Mouse (Mus musculus): ENCODE data around the gene Thsd7b. TPM values are rescaled to one million over a fixed set of nuclear protein-coding genes. Genes with fewer than 3 reads are reported as not detected.

Thsd7b gene
- polyA plus RNA-seq, 1 experiment from 2014 or later = 1.3 TPM

GRCm38 (mm10) chr1:129579955-129580354 is 306.9 kb downstream of the Thsd7b start:
- 66% methylated on average over 4 of the region's 4 CpGs for WGBS
- H3K9me3 ChIP-seq = no peaks in the 10 kb centered on the region
- no peaks in the 10 kb centered on the region for H3K27me3 ChIP-seq
- no peak overlapping the region for H3K27ac ChIP-seq
- H3K4me1 ChIP-seq (replicated peaks) = no peaks in the 10 kb centered on the region
- no peak overlapping the region for H3K4me3 ChIP-seq (replicated peaks)
- H3K4me2 ChIP-seq = no peak overlapping the region
- ATAC-seq (ENCODE audit: insufficient number of reproducible peaks, insufficient read depth, low FRiP score, low TSS enrichment, low read depth) = 0 out of 2 replicates have a peak, but pooled peaks have one; percentile 20
- no peaks in the 10 kb centered on the region for H3K36me3 ChIP-seq
- no peak overlapping the region for H3K9ac ChIP-seq (replicated peaks)

GRCm38 (mm10) chr1:129586635-129587034 is 313.5 kb downstream of the Thsd7b start:
- WGBS = 32% methylated on average over 6 of the region's 6 CpGs
- Histone ChIP-seq H3K36me3 (no peaks in the 10 kb centered on the region), H3K27me3 (no peaks in the 10 kb centered on the region), H3K4me1 (replicated peaks) (no peaks in the 10 kb centered on the region), H3K9ac (replicated peaks) (no peak overlapping the region), H3K4me2 (no peak overlapping the region), H3K9me3 (no peaks in the 10 kb centered on the region), H3K4me3 (replicated peaks) (no peak overlapping the region), H3K27ac (no peak overlapping the region)
- no peak for ATAC-seq (ENCODE audit: insufficient number of reproducible peaks, insufficient read depth, low FRiP score, low TSS enrichment, low read depth)

GRCm38 (mm10) chr1:129589366-129590002 is 316.4 kb downstream of the Thsd7b start:
- H3K4me1 ChIP-seq (replicated peaks) = no peaks in the 10 kb centered on the region
- no peak overlapping the region for H3K27ac ChIP-seq
- H3K36me3 ChIP-seq = no peaks in the 10 kb centered on the region
- 76% methylated on average over 3 of the region's 3 CpGs for WGBS
- H3K4me3 ChIP-seq (replicated peaks) = no peak overlapping the region
- H3K9ac ChIP-seq (replicated peaks) = no peak overlapping the region
- no peak for ATAC-seq (ENCODE audit: insufficient number of reproducible peaks, insufficient read depth, low FRiP score, low TSS enrichment, low read depth)
- no peaks in the 10 kb centered on the region for H3K27me3 ChIP-seq
- no peak overlapping the region for H3K4me2 ChIP-seq
- H3K9me3 ChIP-seq = no peaks in the 10 kb centered on the region

GRCm38 (mm10) chr1:129595447-129595846 is 322.3 kb downstream of the Thsd7b start:
- H3K4me3 ChIP-seq (replicated peaks) = no peak overlapping the region
- H3K36me3 ChIP-seq = no peaks in the 10 kb centered on the region
- H3K4me2 ChIP-seq = no peak overlapping the region
- no peaks in the 10 kb centered on the region for H3K27me3 ChIP-seq
- 88% methylated on average over 13 of the region's 13 CpGs for WGBS
- H3K9ac ChIP-seq (replicated peaks) = no peak overlapping the region
- no peak for ATAC-seq (ENCODE audit: insufficient number of reproducible peaks, insufficient read depth, low FRiP score, low TSS enrichment, low read depth)
- H3K27ac ChIP-seq = no peak overlapping the region
- H3K9me3 ChIP-seq = no peaks in the 10 kb centered on the region
- no peaks in the 10 kb centered on the region for H3K4me1 ChIP-seq (replicated peaks)

- Histone ChIP-seq H3K9ac (replicated peaks) (no peak overlapping the region), H3K27ac (no peak overlapping the region), H3K4me3 (replicated peaks) (no peak overlapping the region), H3K36me3 (no peaks in the 10 kb centered on the region), H3K27me3 (no peaks in the 10 kb centered on the region), H3K4me1 (replicated peaks) (no peaks in the 10 kb centered on the region), H3K9me3 (no peaks in the 10 kb centered on the region), H3K4me2 (no peak overlapping the region)
- no peak for ATAC-seq (ENCODE audit: insufficient number of reproducible peaks, insufficient read depth, low FRiP score, low TSS enrichment, low read depth)
Observed at GRCm38 (mm10) chr1:129600933-129601332, 327.8 kb downstream of the Thsd7b start.

GRCm38 (mm10) chr1:129602284-129602683 is 329.2 kb downstream of the Thsd7b start:
- no peaks in the 10 kb centered on the region for H3K9me3 ChIP-seq
- H3K27ac ChIP-seq = no peak overlapping the region
- no peak overlapping the region for H3K4me3 ChIP-seq (replicated peaks)
- ATAC-seq (ENCODE audit: insufficient number of reproducible peaks, insufficient read depth, low FRiP score, low TSS enrichment, low read depth) = no peak
- H3K9ac ChIP-seq (replicated peaks) = no peak overlapping the region
- no peaks in the 10 kb centered on the region for H3K36me3 ChIP-seq
- H3K4me1 ChIP-seq (replicated peaks) = no peaks in the 10 kb centered on the region
- H3K4me2 ChIP-seq = no peak overlapping the region
- no peaks in the 10 kb centered on the region for H3K27me3 ChIP-seq

GRCm38 (mm10) chr1:129608395-129608794 is 335.3 kb downstream of the Thsd7b start:
- no peaks in the 10 kb centered on the region for H3K27me3 ChIP-seq
- no peak overlapping the region for H3K4me3 ChIP-seq (replicated peaks)
- no peaks in the 10 kb centered on the region for H3K9me3 ChIP-seq
- no peaks in the 10 kb centered on the region for H3K36me3 ChIP-seq
- WGBS = 73% methylated on average over 3 of the region's 3 CpGs
- H3K4me1 ChIP-seq (replicated peaks) = no peaks in the 10 kb centered on the region
- no peak overlapping the region for H3K4me2 ChIP-seq
- no peak overlapping the region for H3K9ac ChIP-seq (replicated peaks)
- H3K27ac ChIP-seq = no peak overlapping the region
- no peak for ATAC-seq (ENCODE audit: insufficient number of reproducible peaks, insufficient read depth, low FRiP score, low TSS enrichment, low read depth)

- no peaks in the 10 kb centered on the region for H3K27me3 ChIP-seq
- no peak overlapping the region for H3K4me2 ChIP-seq
- H3K27ac ChIP-seq = no peak overlapping the region
- H3K4me3 ChIP-seq (replicated peaks) = no peak overlapping the region
- no peaks in the 10 kb centered on the region for H3K9me3 ChIP-seq
- H3K36me3 ChIP-seq = no peaks in the 10 kb centered on the region
- no peak for ATAC-seq (ENCODE audit: insufficient number of reproducible peaks, insufficient read depth, low FRiP score, low TSS enrichment, low read depth)
- WGBS = 77% methylated on average over 1 of the region's 1 CpGs
- H3K9ac ChIP-seq (replicated peaks) = no peak overlapping the region
- H3K4me1 ChIP-seq (replicated peaks) = no peaks in the 10 kb centered on the region
Observed at GRCm38 (mm10) chr1:129616080-129616479, 343.0 kb downstream of the Thsd7b start.

- H3K4me1 ChIP-seq (replicated peaks) = no peaks in the 10 kb centered on the region
- no peaks in the 10 kb centered on the region for H3K9me3 ChIP-seq
- H3K9ac ChIP-seq (replicated peaks) = no peak overlapping the region
- H3K27ac ChIP-seq = no peak overlapping the region
- no peak overlapping the region for H3K4me3 ChIP-seq (replicated peaks)
- H3K36me3 ChIP-seq = no peaks in the 10 kb centered on the region
- H3K4me2 ChIP-seq = no peak overlapping the region
- WGBS = 70% methylated on average over 7 of the region's 7 CpGs
- no peaks in the 10 kb centered on the region for H3K27me3 ChIP-seq
- ATAC-seq (ENCODE audit: insufficient number of reproducible peaks, insufficient read depth, low FRiP score, low TSS enrichment, low read depth) = no peak
Observed at GRCm38 (mm10) chr1:129619440-129620301, 346.6 kb downstream of the Thsd7b start.

GRCm38 (mm10) chr1:129624519-129624918 is 351.4 kb downstream of the Thsd7b start:
- Histone ChIP-seq H3K27ac (no peak overlapping the region), H3K9me3 (no peaks in the 10 kb centered on the region), H3K4me1 (replicated peaks) (no peaks in the 10 kb centered on the region), H3K36me3 (no peaks in the 10 kb centered on the region), H3K27me3 (no peaks in the 10 kb centered on the region), H3K9ac (replicated peaks) (no peak overlapping the region), H3K4me3 (replicated peaks) (no peak overlapping the region), H3K4me2 (no peak overlapping the region)
- ATAC-seq (ENCODE audit: insufficient number of reproducible peaks, insufficient read depth, low FRiP score, low TSS enrichment, low read depth) = no peak
- WGBS = 86% methylated on average over 6 of the region's 6 CpGs

GRCm38 (mm10) chr1:129635146-129635545 is 362.0 kb downstream of the Thsd7b start:
- no peaks in the 10 kb centered on the region for H3K36me3 ChIP-seq
- H3K4me3 ChIP-seq (replicated peaks) = no peak overlapping the region
- no peak for ATAC-seq (ENCODE audit: insufficient number of reproducible peaks, insufficient read depth, low FRiP score, low TSS enrichment, low read depth)
- H3K27me3 ChIP-seq = no peaks in the 10 kb centered on the region
- WGBS = 73% methylated on average over 4 of the region's 4 CpGs
- no peak overlapping the region for H3K27ac ChIP-seq
- no peak overlapping the region for H3K9ac ChIP-seq (replicated peaks)
- H3K4me2 ChIP-seq = no peak overlapping the region
- no peaks in the 10 kb centered on the region for H3K4me1 ChIP-seq (replicated peaks)
- H3K9me3 ChIP-seq = no peaks in the 10 kb centered on the region

Data from limb, embryonic 12.5 days (tissue).